Mouse (Mus musculus): ENCODE results near the gene Traf5.

DNA sequence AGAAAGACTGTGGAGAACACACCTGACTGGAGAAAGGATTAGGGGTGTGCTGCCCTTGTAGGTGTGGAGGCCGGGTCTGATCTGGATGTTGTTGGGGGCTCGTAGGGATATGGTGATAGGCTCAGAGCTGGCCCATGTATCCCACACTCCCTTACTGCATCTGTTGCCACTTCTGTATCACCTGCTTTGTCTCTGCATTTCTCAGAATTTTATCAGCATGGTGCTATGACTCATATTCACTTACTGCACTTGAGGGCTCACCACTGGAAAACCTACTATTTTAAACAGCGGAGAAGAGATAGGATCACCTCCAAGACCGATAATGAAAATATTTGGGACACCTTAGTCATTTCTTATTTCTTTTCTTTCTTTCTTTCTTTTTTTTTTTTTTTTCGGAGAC is 103.3 kb downstream of the Traf5 start:
- TF ChIP-seq CTCF (IDR thresholded peaks at IDR 0.05; ENCODE audit: borderline replicate concordance, insufficient read depth, low read length): no peak
- TF ChIP-seq POLR2A (IDR thresholded peaks at IDR 0.05; ENCODE audit: low read depth, low read length): peak; percentile 4; the same call in 1 of the 2 replicates

Data from embryonic fibroblast, embryonic 13.5 days (primary cell).